Mouse (Mus musculus) activated CD4-positive, CD25-positive, alpha-beta regulatory T cell (primary cell): Measurements from ENCODE around the gene Atp13a2. TPM values are rescaled to one million over a fixed set of nuclear protein-coding genes. Genes with fewer than 3 reads are reported as not detected.

Experiments used
- polyA plus RNA-seq, 2 experiments: library from polyadenylated mRNA; unstranded; fragments of 100-300 nt; shearing (Covaris generic); gene quantifications; one replicate each; pipeline ENCODE4 v1.2.1; 2017

Atp13a2 gene
- 10 to 100 TPM; 32.2 to 51.2 TPM for polyA plus RNA-seq

GRCm38 (mm10) chr4:140986711-140987395 lies at the start of gene Atp13a2:
TSS of gene Atp13a2 (plus strand) at chr4:140986873.

GRCm38 (mm10) chr4:140960781-140961466 lies 25.7 kb upstream of the Atp13a2 start, which contains the start of gene Sdhb:
TSS of gene Sdhb (plus strand) at chr4:140961203.

GRCm38 (mm10) chr4:141010118-141010517 lies 23.4 kb downstream of the Atp13a2 start, which contains the start of gene Mfap2:
TSS of gene Mfap2 (plus strand) at chr4:141010418.

Other genes starting within 250 kb of the Atp13a2 start
- not detected for gene Padi6, start 244.2 kb upstream of the Atp13a2 start, polyA plus RNA-seq
- under 1 TPM; 0.58 to 0.66 TPM for gene Padi4, start 212.6 kb upstream of the Atp13a2 start, polyA plus RNA-seq
- under 1 TPM; 0.41 to 0.67 TPM for gene Padi3, start 176.2 kb upstream of the Atp13a2 start, polyA plus RNA-seq
- under 1 TPM; 0.27 to 0.38 TPM for gene Padi1, start 141.1 kb upstream of the Atp13a2 start, polyA plus RNA-seq
- gene Padi2, start 80.5 kb upstream of the Atp13a2 start, polyA plus RNA-seq: 10 to 100 TPM in 1 of 2 experiments, 1 to 10 TPM in 1; 8.6 to 25.8 TPM
- gene Sdhb, start 25.7 kb upstream of the Atp13a2 start, polyA plus RNA-seq: 100 to 1,000 TPM; 302 to 309 TPM
- not detected for gene Mfap2, start 23.5 kb downstream of the Atp13a2 start, polyA plus RNA-seq
- 1 to 10 TPM; 1.2 to 2.0 TPM for gene Crocc, start 73.7 kb downstream of the Atp13a2 start, polyA plus RNA-seq
- 100 to 1,000 TPM in 1 of 2 experiments, 10 to 100 TPM in 1; 94.8 to 160 TPM for gene Necap2, start 91.5 kb downstream of the Atp13a2 start, polyA plus RNA-seq
- under 1 TPM; 0.25 to 0.48 TPM for gene Spata21, start 101.5 kb downstream of the Atp13a2 start, polyA plus RNA-seq
- 10 to 100 TPM; 50.1 to 65.1 TPM for gene Szrd1, start 152.9 kb downstream of the Atp13a2 start, polyA plus RNA-seq
- gene Fbxo42, start 161.0 kb downstream of the Atp13a2 start, polyA plus RNA-seq: 10 to 100 TPM; 15.4 to 22.7 TPM
- 1 to 10 TPM; 2.2 to 4.3 TPM for gene Rsg1, start 227.1 kb downstream of the Atp13a2 start, polyA plus RNA-seq